Mouse (Mus musculus): ENCODE results near the gene Adam26a.
"Not testable (repeated sequence)": the region's sequence is repeated elsewhere in the genome, so short reads cannot be mapped to it uniquely, and the experiment has no call there.

Adam26a gene

GRCm38 (mm10) chr8:43576607-43577006, at the start of gene Adam26a:
Gene Adam26a, minus strand, starts transcription at chr8:43576707.
- not testable (repeated sequence) for DNase-seq

GRCm38 (mm10) chr8:43616046-43616445, 39.5 kb upstream of the Adam26a start:
- DNase-seq = no peak

DNA sequence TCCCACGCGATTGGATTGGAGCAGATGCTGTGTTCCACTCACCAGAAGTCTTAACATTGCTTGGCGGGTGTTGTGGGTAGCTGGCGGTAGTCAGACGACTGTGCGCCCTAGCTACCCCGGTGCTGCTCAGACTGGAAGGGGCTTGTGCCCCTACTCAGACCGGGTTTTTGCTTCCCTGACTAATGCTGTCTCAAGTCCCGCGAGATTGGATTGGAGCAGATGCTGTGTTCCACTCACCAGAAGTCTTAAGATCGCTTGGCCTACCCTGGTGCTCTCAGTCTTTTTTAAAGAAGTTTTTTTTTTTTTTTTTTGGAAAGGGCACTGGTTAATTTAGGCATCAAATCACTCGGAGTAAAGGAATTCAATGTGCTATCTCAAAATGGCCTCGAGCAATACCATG, 27.1 kb upstream of the Adam26a start:
- DNase-seq = not testable (repeated sequence)

GRCm38 (mm10) chr8:43603166-43603565, 26.7 kb upstream of the Adam26a start:
- not testable (repeated sequence) for DNase-seq

DNA sequence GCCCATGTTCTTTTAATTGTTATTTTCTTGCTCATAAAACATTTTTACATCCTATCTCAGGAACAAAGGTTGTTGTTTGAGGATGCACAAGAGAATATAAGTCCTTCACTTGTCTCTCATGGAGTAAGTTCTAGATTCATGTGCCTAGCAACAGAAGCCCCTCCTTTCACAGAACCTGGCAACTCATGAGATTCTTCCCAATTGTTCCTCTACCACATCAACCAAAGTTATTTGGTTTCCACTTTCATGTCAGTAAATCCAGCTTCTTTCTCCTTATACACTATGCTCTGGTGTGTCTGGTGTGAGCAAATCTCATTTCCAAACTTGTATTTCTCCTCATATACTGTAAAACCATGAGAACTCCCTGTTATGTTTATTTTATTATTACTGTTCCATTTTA, 48.5 kb downstream of the Adam26a start, which contains the start of gene Adam26b:
Gene Adam26b, minus strand, starts transcription at position 101 of the 400 bp plus-strand sequence.
- not testable (repeated sequence) for DNase-seq

All from cerebellum, adult 9-11 months (tissue).